Mouse (Mus musculus) ES-Bruce4 (cell line): ENCODE data around the gene Carmil2. TPM values are rescaled to one million over a fixed set of nuclear protein-coding genes. Genes with fewer than 3 reads are reported as not detected.

Experiments
- H3K27ac ChIP-seq: 2 replicates; pipeline ENCODE4 v1.5.1; 2012; ENCODE audit warnings: low read length, inconsistent platforms; ENCODE audit not compliant: insufficient read depth
- H3K27me3 ChIP-seq: 2 replicates; pipeline ENCODE4 v1.6.1; 2012; ENCODE audit warnings: mild to moderate bottlenecking, low read length, inconsistent platforms; ENCODE audit not compliant: control insufficient read depth, poor library complexity, insufficient read depth, severe bottlenecking
- H3K36me3 ChIP-seq: 2 replicates; pipeline ENCODE4 v1.6.1; 2012; ENCODE audit warnings: inconsistent platforms, mild to moderate bottlenecking, low read length, moderate library complexity; ENCODE audit not compliant: control insufficient read depth, poor library complexity, insufficient read depth, severe bottlenecking
- H3K4me1 ChIP-seq: one replicate; pipeline ENCODE4 v1.8.1; 2011; ENCODE audit warnings: low read length; ENCODE audit not compliant: control insufficient read depth, insufficient read depth
- H3K4me3 ChIP-seq: 2 replicates; pipeline ENCODE4 v1.5.1; 2011; ENCODE audit warnings: low read depth, mild to moderate bottlenecking, low read length
- H3K9ac ChIP-seq: 2 replicates; pipeline ENCODE4 v1.6.1; 2012; ENCODE audit warnings: low read depth, mild to moderate bottlenecking, inconsistent platforms; ENCODE audit not compliant: poor library complexity, severe bottlenecking
- H3K9me3 ChIP-seq: replicated peaks from 2 replicates; pipeline ENCODE4 v1.6.1; 2012; ENCODE audit warnings: mild to moderate bottlenecking, low read length, inconsistent platforms; ENCODE audit not compliant: control insufficient read depth, poor library complexity, insufficient read depth, severe bottlenecking
- CTCF ChIP-seq: IDR thresholded peaks from one replicate; pipeline ENCODE4 v1.8.1; 2011; ENCODE audit warnings: low read depth, low read length
- EP300 ChIP-seq: IDR thresholded peaks from 2 replicates; pipeline ENCODE4 v1.6.1; 2011; ENCODE audit warnings: low read depth, low read length; ENCODE audit not compliant: insufficient read depth
- POLR2A ChIP-seq: IDR thresholded peaks from one replicate; pipeline ENCODE4 v1.8.1; 2011; ENCODE audit warnings: low read length; ENCODE audit not compliant: insufficient read depth
- polyA plus RNA-seq: library from polyadenylated mRNA; stranded (reverse); fragments of >200 nt; gene quantifications from 2 replicates; pipeline ENCODE4 v1.2.4, GENCODE M21; 2011; ENCODE audit warnings: low read depth; ENCODE audit not compliant: missing spikeins, insufficient read depth, insufficient read length

Gene Carmil2
- polyA plus RNA-seq, 1 experiment, result 4.7 TPM

DNA sequence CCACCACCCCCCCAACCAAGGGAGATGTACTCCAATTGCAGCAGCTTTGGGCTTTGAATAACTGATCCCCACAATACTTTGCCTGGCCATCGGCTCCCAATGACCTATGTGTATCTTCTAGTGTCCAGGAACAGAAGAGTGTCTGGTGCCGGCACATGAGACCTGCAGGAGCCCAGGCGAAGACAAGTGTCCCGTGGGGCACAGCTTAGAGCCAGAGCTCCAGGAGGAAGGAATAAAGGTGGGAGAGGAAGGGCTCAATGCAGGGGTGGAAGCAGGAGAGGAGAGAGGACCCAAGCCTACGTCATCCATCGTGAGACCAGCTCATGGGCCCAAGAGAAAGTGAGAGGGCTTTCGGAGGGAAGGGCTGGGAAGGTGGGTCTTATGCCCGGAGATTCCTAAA, 22.6 kb downstream of the Carmil2 start:
- no peak for TF ChIP-seq POLR2A
- no peak for TF ChIP-seq CTCF
- no peak for TF ChIP-seq EP300
- H3K27me3 ChIP-seq, result no peaks in the 10 kb centered on the region
- no peaks in the 10 kb centered on the region for H3K9me3 ChIP-seq
- H3K36me3 ChIP-seq, result peaks cover under 1% of the 10 kb centered on the region
- no peaks in the 10 kb centered on the region for H3K4me1 ChIP-seq
- no peak overlapping the region for H3K9ac ChIP-seq
- H3K27ac ChIP-seq, result no peak overlapping the region
- H3K4me3 ChIP-seq, result no peak overlapping the region

DNA sequence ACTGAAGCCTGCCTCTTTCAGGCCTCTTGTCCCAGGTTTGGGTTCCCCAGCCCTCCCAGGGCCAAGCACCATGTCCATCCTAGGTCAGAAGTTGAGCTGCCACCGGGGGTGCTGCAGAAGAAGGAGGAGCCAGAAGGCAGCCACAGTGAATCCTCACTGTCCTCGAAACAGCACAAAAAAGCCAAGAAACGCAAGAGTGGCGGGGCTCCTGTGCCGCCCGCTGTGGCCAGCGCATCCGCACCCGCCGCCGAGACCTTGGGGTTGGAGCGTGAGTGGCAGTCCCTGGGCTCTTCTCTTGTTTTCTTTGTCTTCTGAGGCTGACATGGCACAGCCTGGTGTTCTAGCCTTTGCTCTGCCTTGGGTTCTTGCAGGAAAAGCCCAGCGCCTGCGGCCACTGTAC, 23.2 kb downstream of the Carmil2 start:
- Histone ChIP-seq H3K9ac (peak overlapping the region; percentile 46), H3K36me3 (no peaks in the 10 kb centered on the region), H3K4me1 (no peaks in the 10 kb centered on the region), H3K9me3 (no peaks in the 10 kb centered on the region), H3K27me3 (no peaks in the 10 kb centered on the region), H3K4me3 (peak overlapping the region; percentile 37), H3K27ac (no peak overlapping the region)
- TF ChIP-seq POLR2A (no peak), CTCF (no peak), EP300 (no peak)

- no peaks in the 10 kb centered on the region for H3K4me1 ChIP-seq
- TF ChIP-seq POLR2A (no peak), CTCF (no peak)
- no peak overlapping the region for H3K9ac ChIP-seq
- no peak overlapping the region for H3K4me3 ChIP-seq
- no peaks in the 10 kb centered on the region for H3K9me3 ChIP-seq
- no peaks in the 10 kb centered on the region for H3K27me3 ChIP-seq
- H3K36me3 ChIP-seq, result no peaks in the 10 kb centered on the region
- no peak overlapping the region for H3K27ac ChIP-seq
These were observed 26.2 kb downstream of the Carmil2 start for GRCm38 (mm10) chr8:105712286-105712685.

GRCm38 (mm10) chr8:105714139-105714538, 28.1 kb downstream of the Carmil2 start:
- TF ChIP-seq EP300 (no peak), CTCF (peak; percentile 83), POLR2A (no peak)
- Histone ChIP-seq H3K36me3 (no peaks in the 10 kb centered on the region), H3K4me1 (no peaks in the 10 kb centered on the region), H3K27me3 (no peaks in the 10 kb centered on the region), H3K4me3 (no peak overlapping the region), H3K9me3 (no peaks in the 10 kb centered on the region), H3K27ac (no peak overlapping the region), H3K9ac (no peak overlapping the region)

- H3K9ac ChIP-seq, result no peak overlapping the region
- H3K27ac ChIP-seq, result no peak overlapping the region
- no peaks in the 10 kb centered on the region for H3K4me1 ChIP-seq
- no peaks in the 10 kb centered on the region for H3K36me3 ChIP-seq
- no peaks in the 10 kb centered on the region for H3K9me3 ChIP-seq
- H3K4me3 ChIP-seq, result no peak overlapping the region
- TF ChIP-seq CTCF (no peak), EP300 (no peak), POLR2A (no peak)
- H3K27me3 ChIP-seq, result no peaks in the 10 kb centered on the region
These were observed 29.0 kb downstream of the Carmil2 start for GRCm38 (mm10) chr8:105715042-105715441.

- TF ChIP-seq EP300 (no peak), CTCF (peak; percentile 79), POLR2A (no peak)
- no peaks in the 10 kb centered on the region for H3K36me3 ChIP-seq
- no peaks in the 10 kb centered on the region for H3K27me3 ChIP-seq
- no peaks in the 10 kb centered on the region for H3K4me1 ChIP-seq
- peak overlapping the region; percentile 48 for H3K4me3 ChIP-seq
- no peaks in the 10 kb centered on the region for H3K9me3 ChIP-seq
- peak overlapping the region; percentile 5 for H3K9ac ChIP-seq
- no peak overlapping the region for H3K27ac ChIP-seq
These were observed 30.4 kb downstream of the Carmil2 start for GRCm38 (mm10) chr8:105716302-105716945.
